Mouse (Mus musculus) MEL (cell line): ENCODE data around the gene Pole4.

ENCODE experiments used
- CHD1 ChIP-seq: IDR thresholded peaks from 2 replicates; pipeline ENCODE4 v1.6.1; 2012; ENCODE audit warnings: low read depth, mild to moderate bottlenecking, inconsistent platforms, low read length, improper control_type of control experiment
- CHD2 ChIP-seq: IDR thresholded peaks from 2 replicates; pipeline ENCODE4 v1.6.1; 2011; ENCODE audit warnings: low read length, improper control_type of control experiment
- CTCF ChIP-seq, 3 experiments: IDR thresholded peaks in 2 of 3; conservative IDR thresholded peaks in 1 of 3; 2 replicates each; pipeline ENCODE4 v1.5.1; 2011 to 2012; ENCODE audit warnings: low read length in 3 of 3, low read depth in 2 of 3, mild to moderate bottlenecking in 2 of 3, improper control_type of control experiment in 1 of 3, inconsistent platforms in 1 of 3, mixed read lengths in 1 of 3, moderate library complexity in 1 of 3; ENCODE audit not compliant: control insufficient read depth in 1 of 3, insufficient read depth in 1 of 3, poor library complexity in 1 of 3, severe bottlenecking in 1 of 3
- NRF1 ChIP-seq: IDR thresholded peaks from 2 replicates; pipeline ENCODE4 v1.6.1; 2014; ENCODE audit warnings: low read depth, mild to moderate bottlenecking, inconsistent platforms, low read length, improper control_type of control experiment, moderate library complexity; ENCODE audit not compliant: poor library complexity, insufficient read depth, severe bottlenecking
- POLR2A ChIP-seq, 2 experiments: IDR thresholded peaks; 2 replicates each; pipeline ENCODE4 v1.6.1; 2011 to 2012; ENCODE audit warnings: low read length in 2 of 2, mild to moderate bottlenecking in 2 of 2, control low read depth in 1 of 2, improper control_type of control experiment in 1 of 2, low read depth in 1 of 2, moderate library complexity in 1 of 2; ENCODE audit not compliant: control insufficient read depth in 1 of 2, insufficient read depth in 1 of 2, poor library complexity in 1 of 2
- POLR2AphosphoS2 ChIP-seq: IDR thresholded peaks from 2 replicates; pipeline ENCODE4 v1.6.1; 2011; ENCODE audit warnings: low read length, improper control_type of control experiment
- UBTF ChIP-seq: IDR thresholded peaks from 2 replicates; pipeline ENCODE4 v1.6.1; 2012; ENCODE audit warnings: low read depth, mild to moderate bottlenecking, inconsistent platforms, low read length, improper control_type of control experiment, moderate library complexity, borderline replicate concordance; ENCODE audit not compliant: insufficient read depth

GRCm38 (mm10) chr6:82666480-82666879 lies 38.7 kb downstream of the Pole4 start:
- TF ChIP-seq CHD2 (no peak), UBTF (no peak), POLR2A (IDR thresholded peaks at IDR 0.05; ENCODE audit: control insufficient read depth in 1 of 2, insufficient read depth in 1 of 2, low read depth in 1 of 2, low read length in 2 of 2, poor library complexity in 1 of 2) (no peak), NRF1 (no peak), POLR2AphosphoS2 (no peak), CTCF (IDR thresholded peaks at IDR 0.05 in 2 of 3, conservative IDR thresholded peaks at IDR 0.05 in 1 of 3; ENCODE audit: control insufficient read depth in 1 of 3, insufficient read depth in 1 of 3, low read depth in 2 of 3, low read length in 3 of 3, poor library complexity in 1 of 3, severe bottlenecking in 1 of 3) (no peak), CHD1 (no peak)
